Mouse (Mus musculus): Measurements from ENCODE around the gene Myl7.

GRCm38 (mm10) chr11:5942966-5943365 is 44.4 kb upstream of the Myl7 start:
- no peak for TF ChIP-seq CTCF (IDR thresholded peaks at IDR 0.05; ENCODE audit: low read depth, low read length)
- no peak for TF ChIP-seq POLR2A (IDR thresholded peaks at IDR 0.05; ENCODE audit: extremely low read depth, insufficient read depth, low read length)
